ENCODE assay signal across 14 mouse cellular contexts in the genomic region with DNA sequence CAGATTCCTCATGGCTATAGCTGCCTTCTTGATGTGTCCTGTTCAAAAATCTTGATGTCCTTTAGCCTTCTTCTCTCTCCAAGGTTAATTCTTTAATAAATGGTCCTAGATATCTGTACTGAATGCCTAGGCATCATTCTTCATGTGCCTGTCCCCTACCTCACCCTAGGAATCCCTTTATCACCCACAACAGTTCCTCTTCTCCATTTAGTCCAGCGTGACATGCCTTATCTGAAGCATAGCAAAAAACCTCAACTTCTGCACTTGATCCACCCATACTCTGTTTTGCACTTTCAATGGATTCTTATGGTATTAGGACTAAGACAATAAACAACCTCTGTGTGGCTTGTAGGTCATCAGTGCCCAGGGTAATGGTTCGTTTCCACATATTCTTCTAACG.
"Had no signal": no experiment of that assay in that cellular context is flagged by ENCODE, and none has a peak within 500 bp of the region (broad histone marks: within the 10 kb centered on the region; RNA-seq: fewer than 3 reads in every experiment).

No protein-coding gene starts in this region.

- H3K9me3 ChIP-seq: neural tube, embryonic 13.5 days had no signal

- H3K27me3 ChIP-seq: neural tube, embryonic 13.5 days had no signal

- H3K36me3 ChIP-seq: neural tube, embryonic 13.5 days had no signal

- ATAC-seq: lung, postnatal 0 days; midbrain, embryonic 16.5 days had no signal

- H3K4me2 ChIP-seq: midbrain, embryonic 11.5 days; neural tube, embryonic 13.5 days had no signal

- DNase-seq: kidney, adult 18-20 months; kidney, postnatal 10 days; kidney, postnatal 4 days; lung, adult 2 months; lung, postnatal 36 days; right cerebral cortex, adult 18-20 months; right cerebral cortex, postnatal 25 days; thymus, postnatal 4 days had no signal

- H3K9ac ChIP-seq: neural tube, embryonic 13.5 days had no signal

- H3K27ac ChIP-seq: layer of hippocampus, adult 2 months; neural tube, embryonic 13.5 days; stomach, postnatal 0 days had no signal

- H3K4me3 ChIP-seq: layer of hippocampus, adult 2 months; neural tube, embryonic 13.5 days had no signal
